Mouse (Mus musculus): ENCODE measurements around the gene Itprid1. TPM values are rescaled to one million over a fixed set of nuclear protein-coding genes. Genes with fewer than 3 reads are reported as not detected.

Itprid1 gene
- polyA plus RNA-seq, 1 experiment from 2014 or later, result 0.07 TPM

DNA sequence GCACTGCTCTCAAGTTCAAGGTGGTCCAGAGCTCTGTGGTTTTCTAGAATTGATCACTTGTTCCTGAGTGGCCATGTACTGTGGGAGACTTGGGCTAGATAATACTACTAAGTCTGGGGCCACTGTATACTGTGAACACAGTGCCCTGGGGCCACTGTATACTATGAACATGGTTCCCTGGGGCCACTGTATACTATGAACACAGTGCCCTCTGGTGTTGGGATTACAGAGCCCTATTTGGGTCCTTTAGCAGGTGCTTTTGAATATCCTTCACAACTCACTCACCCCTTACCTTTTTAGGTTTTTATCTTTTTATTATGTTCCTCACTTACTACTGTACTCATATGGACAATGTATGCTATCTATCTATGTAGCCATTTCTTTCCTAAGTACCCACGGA, 24.3 kb upstream of the Itprid1 start:
- DNase-seq (ENCODE audit: low spot score), result no peak
- H3K27me3 ChIP-seq (ENCODE audit: insufficient read depth, poor library complexity, severe bottlenecking), result peaks cover 10% of the 10 kb centered on the region; the same call in 1 of the 2 replicates
- WGBS, result 65% methylated on average over 1 of the region's 1 CpGs
- no peaks in the 10 kb centered on the region for H3K36me3 ChIP-seq
- H3K4me3 ChIP-seq, result no peak overlapping the region
- no peaks in the 10 kb centered on the region for H3K9me3 ChIP-seq
- no peaks in the 10 kb centered on the region for H3K4me1 ChIP-seq (replicated peaks)
- no peak overlapping the region for H3K27ac ChIP-seq

DNA sequence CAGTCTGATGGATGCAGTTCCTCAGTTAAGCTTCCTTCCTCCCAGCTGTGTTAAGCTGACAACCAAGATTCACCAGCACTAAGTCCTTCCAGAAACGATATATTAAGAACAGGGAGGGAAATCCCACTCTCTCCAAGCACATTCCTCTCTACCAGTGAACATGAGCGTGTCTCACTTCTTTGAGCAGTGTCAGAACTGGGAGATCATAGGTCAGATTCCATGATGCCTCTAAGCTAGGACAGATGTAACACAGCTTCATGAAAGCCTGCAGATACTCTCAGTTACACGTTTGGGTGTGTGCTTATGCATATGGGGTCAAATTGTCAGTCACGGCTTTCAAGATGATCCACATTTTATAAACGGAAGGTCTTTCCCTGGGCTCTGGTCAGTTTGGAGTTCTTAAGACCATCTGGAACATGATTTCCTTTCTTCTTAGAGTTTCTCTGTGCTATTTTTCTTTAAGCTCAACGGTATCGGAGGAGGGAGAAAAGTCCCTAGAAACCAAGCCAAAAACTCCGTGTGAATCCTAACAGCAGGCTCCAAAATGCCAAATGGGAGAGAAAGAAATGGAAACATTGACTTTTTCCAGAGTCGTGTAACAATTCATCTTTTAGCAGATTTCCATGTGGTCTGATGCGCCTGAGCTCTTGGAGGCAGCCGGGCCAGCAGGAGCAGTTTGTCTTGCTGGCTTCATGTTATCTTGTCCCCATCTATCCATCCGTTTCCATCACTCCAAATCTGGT, 22.3 kb upstream of the Itprid1 start:
- H3K36me3 ChIP-seq, result no peaks in the 10 kb centered on the region
- DNase-seq (ENCODE audit: low spot score), result no peak
- no peak overlapping the region for H3K27ac ChIP-seq
- no peak overlapping the region for H3K4me3 ChIP-seq
- H3K27me3 ChIP-seq (ENCODE audit: insufficient read depth, poor library complexity, severe bottlenecking), result peaks cover 6% of the 10 kb centered on the region; the same call in 1 of the 2 replicates
- 73% methylated on average over 12 of the region's 12 CpGs for WGBS
- H3K4me1 ChIP-seq (replicated peaks), result 0 out of 2 replicates have a peak, but pooled peaks cover 5% of the 10 kb centered on the region
- H3K9me3 ChIP-seq, result no peaks in the 10 kb centered on the region

DNA sequence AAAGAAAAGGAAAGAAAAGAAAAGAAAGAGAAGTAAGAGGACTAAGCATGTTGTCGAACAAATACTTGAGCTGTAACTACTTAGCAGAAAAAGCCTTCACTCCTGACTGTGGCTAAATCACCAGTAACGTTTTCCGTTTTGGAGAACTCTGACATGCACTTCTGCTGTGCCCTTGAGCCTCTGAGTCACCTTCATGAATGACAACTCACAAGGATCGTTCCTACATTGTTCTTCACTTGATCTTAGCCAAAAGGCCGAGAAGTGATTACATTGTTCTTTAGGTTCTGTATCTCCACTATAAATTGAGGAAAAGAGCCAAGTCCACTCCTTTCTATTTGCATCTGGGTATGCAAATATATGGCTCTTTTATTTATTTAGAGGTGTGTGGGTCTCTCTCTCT, 19.8 kb upstream of the Itprid1 start:
- Histone ChIP-seq H3K4me1 (replicated peaks) (0 out of 2 replicates have a peak, but pooled peaks cover 10% of the 10 kb centered on the region), H3K36me3 (no peaks in the 10 kb centered on the region), H3K27me3 (ENCODE audit: insufficient read depth, poor library complexity, severe bottlenecking) (no peaks in the 10 kb centered on the region), H3K27ac (no peak overlapping the region), H3K4me3 (no peak overlapping the region), H3K9me3 (no peaks in the 10 kb centered on the region)
- 92% methylated on average over 5 of the region's 5 CpGs for WGBS
- DNase-seq (ENCODE audit: low spot score), result no peak

DNA sequence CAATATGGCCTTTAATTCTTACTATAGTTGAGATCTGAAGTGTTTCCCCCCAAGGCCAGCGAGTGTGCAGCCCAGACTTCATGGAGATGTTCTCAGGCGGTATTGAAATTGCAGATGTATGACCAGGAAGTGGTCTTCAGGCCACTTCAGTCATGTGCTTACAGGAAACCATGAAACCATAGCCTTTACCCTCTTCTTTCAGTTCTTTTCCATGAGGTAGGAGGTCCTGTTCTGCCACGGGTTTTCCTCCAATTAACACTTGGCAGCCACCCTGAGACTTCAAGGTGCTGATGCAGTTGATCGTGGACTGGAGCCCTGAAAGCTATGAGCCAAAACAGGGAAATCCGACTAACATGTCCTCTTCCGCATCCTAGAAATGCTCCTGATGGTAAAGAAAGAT, 7.0 kb upstream of the Itprid1 start:
- no peaks in the 10 kb centered on the region for H3K4me1 ChIP-seq (replicated peaks)
- no peaks in the 10 kb centered on the region for H3K27me3 ChIP-seq (ENCODE audit: insufficient read depth, poor library complexity, severe bottlenecking)
- DNase-seq (ENCODE audit: low spot score), result no peak
- H3K4me3 ChIP-seq, result no peak overlapping the region
- H3K27ac ChIP-seq, result no peak overlapping the region
- H3K9me3 ChIP-seq, result no peaks in the 10 kb centered on the region
- H3K36me3 ChIP-seq, result no peaks in the 10 kb centered on the region
- 93% methylated on average over 6 of the region's 6 CpGs for WGBS

DNA sequence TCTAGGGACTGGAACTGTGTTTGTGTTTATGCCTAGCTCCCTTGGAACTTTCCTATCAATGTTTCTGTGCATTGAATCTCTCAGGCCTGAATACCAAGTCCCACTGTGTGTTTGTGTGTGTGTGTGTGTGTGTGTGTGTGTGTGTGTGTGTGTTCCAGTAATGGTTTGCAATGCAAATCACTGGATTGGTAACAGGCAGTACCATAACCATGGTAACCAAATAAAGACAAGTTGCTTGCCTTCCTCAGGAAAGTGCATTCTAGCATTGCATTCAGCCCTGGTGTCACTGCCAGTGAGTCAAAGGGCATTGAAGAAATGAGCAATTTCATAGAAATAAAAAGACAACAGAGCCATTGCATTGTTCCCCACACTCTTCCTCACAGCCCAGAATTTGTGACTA, 15.9 kb downstream of the Itprid1 start:
- no peak overlapping the region for H3K27ac ChIP-seq
- peaks cover 12% of the 10 kb centered on the region; the same call in 1 of the 2 replicates for H3K4me1 ChIP-seq (replicated peaks)
- H3K9me3 ChIP-seq, result no peaks in the 10 kb centered on the region
- DNase-seq (ENCODE audit: low spot score), result peak; percentile 21
- H3K4me3 ChIP-seq, result no peak overlapping the region
- no peaks in the 10 kb centered on the region for H3K27me3 ChIP-seq (ENCODE audit: insufficient read depth, poor library complexity, severe bottlenecking)
- H3K36me3 ChIP-seq, result no peaks in the 10 kb centered on the region

DNA sequence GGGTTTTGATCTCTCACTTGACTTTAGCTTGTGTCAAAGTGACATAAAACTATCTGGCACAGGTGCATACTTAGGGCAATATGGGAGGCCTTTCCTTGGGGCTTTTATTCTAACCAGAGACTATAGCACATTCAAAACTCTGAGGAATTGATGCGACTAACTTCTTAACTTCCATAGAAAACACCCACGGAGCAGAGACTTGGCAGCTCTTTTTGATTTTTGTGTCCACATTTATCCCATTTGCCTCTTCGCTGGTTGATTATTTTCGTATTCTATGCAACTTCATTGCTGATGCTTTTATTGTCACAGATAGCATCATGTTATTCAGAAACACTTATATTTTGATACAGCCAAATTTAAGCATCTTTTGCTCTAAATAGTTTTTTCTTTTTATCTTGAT, 19.4 kb downstream of the Itprid1 start:
- H3K4me1 ChIP-seq (replicated peaks), result peaks cover 12% of the 10 kb centered on the region; the same call in 1 of the 2 replicates
- no peak overlapping the region for H3K27ac ChIP-seq
- no peak for DNase-seq (ENCODE audit: low spot score)
- 88% methylated on average over 4 of the region's 4 CpGs for WGBS
- no peaks in the 10 kb centered on the region for H3K36me3 ChIP-seq
- H3K27me3 ChIP-seq (ENCODE audit: insufficient read depth, poor library complexity, severe bottlenecking), result no peaks in the 10 kb centered on the region
- no peak overlapping the region for H3K4me3 ChIP-seq
- no peaks in the 10 kb centered on the region for H3K9me3 ChIP-seq

DNA sequence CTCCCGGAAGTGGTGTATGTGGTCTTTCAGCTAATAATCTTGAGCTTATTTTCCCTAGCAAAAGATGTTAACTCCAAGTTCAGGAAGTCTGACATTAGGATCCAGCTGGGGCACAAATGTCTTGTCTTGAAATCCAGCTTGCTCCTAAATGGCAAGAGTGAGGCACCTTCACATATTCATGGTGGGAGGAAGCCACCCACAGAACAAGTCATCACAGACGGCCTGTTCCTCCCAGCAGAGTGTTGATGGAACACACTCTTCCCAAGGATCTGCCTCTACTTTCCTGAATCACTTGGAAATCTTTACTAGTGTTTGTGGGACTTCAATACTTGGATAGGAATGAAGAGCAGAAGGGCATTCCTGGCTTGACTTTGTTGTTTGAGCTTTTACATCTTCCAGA, 28.5 kb downstream of the Itprid1 start:
- no peak for DNase-seq (ENCODE audit: low spot score)
- WGBS, result 89% methylated on average over 2 of the region's 2 CpGs
- Histone ChIP-seq H3K4me1 (replicated peaks) (no peaks in the 10 kb centered on the region), H3K27me3 (ENCODE audit: insufficient read depth, poor library complexity, severe bottlenecking) (no peaks in the 10 kb centered on the region), H3K9me3 (no peaks in the 10 kb centered on the region), H3K4me3 (no peak overlapping the region), H3K36me3 (no peaks in the 10 kb centered on the region), H3K27ac (no peak overlapping the region)

DNA sequence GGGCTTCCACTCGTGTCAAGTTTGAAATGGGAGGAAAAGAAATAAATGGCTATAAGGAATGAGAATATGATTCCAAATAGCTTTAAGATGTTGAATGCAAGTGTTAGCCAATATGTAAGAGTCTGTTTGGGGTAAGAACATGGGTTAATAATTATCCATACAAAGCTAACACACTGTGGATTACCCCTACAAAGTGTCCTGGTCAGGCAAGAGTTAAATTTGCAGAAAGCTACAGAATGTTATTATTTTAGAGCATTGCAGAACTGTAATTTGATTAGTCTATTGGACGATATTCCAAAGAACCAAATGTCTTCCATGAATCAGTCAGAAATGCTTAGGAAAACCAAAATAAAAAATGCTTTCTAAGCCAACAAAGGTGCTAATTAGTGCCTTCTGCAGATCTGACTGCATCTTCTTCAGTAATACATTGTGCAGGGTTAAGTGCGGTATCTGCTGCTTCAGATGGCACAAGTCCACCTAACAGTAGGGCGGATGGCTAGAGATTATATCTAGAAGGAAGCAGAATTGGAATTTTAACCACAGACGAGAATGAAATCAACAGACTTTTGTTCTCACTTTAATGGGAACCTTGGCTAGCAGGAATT, 42.8 kb downstream of the Itprid1 start:
- Histone ChIP-seq H3K27me3 (ENCODE audit: insufficient read depth, poor library complexity, severe bottlenecking) (no peaks in the 10 kb centered on the region), H3K4me3 (no peak overlapping the region), H3K36me3 (no peaks in the 10 kb centered on the region), H3K4me1 (replicated peaks) (peaks cover 20% of the 10 kb centered on the region), H3K9me3 (no peaks in the 10 kb centered on the region), H3K27ac (no peak overlapping the region)
- 69% methylated on average over 5 of the region's 5 CpGs for WGBS
- DNase-seq (ENCODE audit: low spot score), result no peak

DNA sequence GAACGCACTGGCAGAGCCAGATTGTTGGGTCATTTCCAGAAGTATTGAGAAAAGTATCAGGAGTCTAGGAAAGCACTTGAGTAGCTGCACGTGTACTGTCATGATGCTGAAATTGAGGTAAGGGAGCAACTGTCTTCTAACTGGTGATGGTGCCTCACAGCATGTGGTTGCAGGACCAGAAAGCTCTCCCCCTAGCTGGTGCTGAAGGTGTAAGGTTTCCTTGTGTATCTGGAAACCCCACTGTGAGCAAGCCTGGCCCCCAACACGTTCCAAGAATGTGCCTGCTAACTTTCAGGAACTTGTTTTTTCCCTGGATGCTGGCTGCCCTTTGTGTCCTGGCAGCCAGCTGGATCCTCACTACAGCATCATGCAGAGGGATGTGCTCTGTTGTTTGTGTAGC, 44.2 kb downstream of the Itprid1 start:
- 20% methylated on average over 3 of the region's 3 CpGs for whole genome bisulfite sequencing
- peak; percentile 16 for DNase-seq (ENCODE audit: low spot score)
- Histone ChIP-seq H3K4me1 (replicated peaks) (peaks cover 20% of the 10 kb centered on the region), H3K9me3 (no peaks in the 10 kb centered on the region), H3K36me3 (no peaks in the 10 kb centered on the region), H3K27me3 (ENCODE audit: insufficient read depth, poor library complexity, severe bottlenecking) (no peaks in the 10 kb centered on the region), H3K4me3 (no peak overlapping the region), H3K27ac (no peak overlapping the region)

DNA sequence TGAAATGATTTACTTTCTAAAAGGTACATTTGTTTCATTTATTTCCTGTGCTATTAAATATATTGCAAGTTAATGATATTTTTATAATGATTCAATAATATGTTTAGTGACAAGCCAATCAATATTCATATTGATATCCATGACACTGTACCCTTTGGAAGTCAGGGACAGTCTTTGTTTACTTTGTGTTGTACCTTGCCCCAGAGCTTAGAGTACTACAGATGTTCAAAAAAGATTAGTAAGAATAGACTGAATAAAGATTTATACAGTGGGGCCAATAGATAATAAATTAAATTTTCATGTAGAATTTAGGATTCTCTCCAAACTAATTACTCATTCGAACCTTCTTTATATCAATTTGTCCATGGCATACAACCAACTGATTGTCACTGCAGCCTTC, 50.9 kb downstream of the Itprid1 start:
- no peaks in the 10 kb centered on the region for H3K9me3 ChIP-seq

DNA sequence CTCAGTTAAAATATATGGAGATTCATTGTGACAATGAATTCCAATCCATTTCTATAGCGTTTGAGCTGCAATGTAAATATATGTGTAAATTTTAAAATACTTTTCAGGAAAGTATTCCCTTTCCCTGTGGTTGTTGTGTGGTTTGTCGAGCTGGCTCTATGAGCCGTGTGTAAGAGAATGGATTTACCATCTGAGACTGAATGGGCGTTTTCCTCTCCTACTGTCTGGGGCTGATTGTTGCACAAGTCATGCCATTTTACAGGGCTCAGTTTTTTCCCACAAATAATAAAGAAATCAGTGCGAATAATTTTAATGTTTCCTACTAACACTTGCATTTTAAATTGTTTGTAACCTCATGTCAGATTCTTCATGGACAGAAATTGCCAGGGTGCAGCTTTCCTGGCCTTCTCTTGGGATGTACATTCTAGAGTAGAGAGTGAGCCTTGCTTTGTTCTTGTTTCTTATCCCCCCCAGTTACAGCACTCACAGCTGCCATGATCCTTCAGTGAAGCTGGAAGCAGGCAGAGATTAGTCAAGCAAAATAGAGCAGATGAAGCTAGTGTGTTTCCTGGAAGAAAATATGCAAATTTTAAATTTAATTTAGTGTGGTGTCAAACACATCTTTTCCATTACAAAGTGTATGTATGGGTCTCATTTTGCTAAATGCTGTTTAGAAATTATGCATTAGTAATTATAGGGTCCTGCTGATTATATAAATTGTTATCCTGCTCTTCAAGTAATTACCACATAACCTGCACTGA, 65.1 kb downstream of the Itprid1 start:
- H3K27ac ChIP-seq, result no peak overlapping the region
- no peaks in the 10 kb centered on the region for H3K36me3 ChIP-seq
- H3K9me3 ChIP-seq, result no peaks in the 10 kb centered on the region
- H3K27me3 ChIP-seq (ENCODE audit: insufficient read depth, poor library complexity, severe bottlenecking), result no peaks in the 10 kb centered on the region
- no peak for DNase-seq (ENCODE audit: low spot score)
- no peaks in the 10 kb centered on the region for H3K4me1 ChIP-seq (replicated peaks)
- no peak overlapping the region for H3K4me3 ChIP-seq
- 79% methylated on average over 5 of the region's 5 CpGs for WGBS

More for the DNA sequence above, 50.9 kb downstream of the Itprid1 start:
- Histone ChIP-seq H3K27ac (no peak overlapping the region), H3K27me3 (ENCODE audit: insufficient read depth, poor library complexity, severe bottlenecking) (no peaks in the 10 kb centered on the region), H3K36me3 (no peaks in the 10 kb centered on the region), H3K4me1 (replicated peaks) (no peaks in the 10 kb centered on the region), H3K4me3 (no peak overlapping the region)
- DNase-seq (ENCODE audit: low spot score), result no peak
- WGBS, result 82% methylated on average over 1 of the region's 1 CpGs

DNA sequence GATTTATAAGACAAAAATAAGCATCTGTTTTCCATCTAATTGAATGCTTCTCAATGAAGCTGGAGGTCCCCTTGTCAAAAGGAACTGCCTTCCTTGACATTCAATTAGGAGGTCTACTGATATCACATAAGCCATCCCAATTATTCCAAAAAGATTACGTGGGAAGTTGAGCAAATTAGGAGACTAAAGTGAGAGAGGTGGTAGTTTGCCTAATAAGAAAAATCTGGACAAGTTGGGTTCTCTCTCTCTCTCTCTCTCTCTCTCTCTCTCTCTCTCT, 65.6 kb downstream of the Itprid1 start:
- no peaks in the 10 kb centered on the region for H3K4me1 ChIP-seq (replicated peaks)
- no peak for DNase-seq (ENCODE audit: low spot score)
- H3K36me3 ChIP-seq, result no peaks in the 10 kb centered on the region
- H3K27ac ChIP-seq, result no peak overlapping the region
- no peaks in the 10 kb centered on the region for H3K27me3 ChIP-seq (ENCODE audit: insufficient read depth, poor library complexity, severe bottlenecking)
- H3K4me3 ChIP-seq, result no peak overlapping the region
- 76% methylated on average over 1 of the region's 1 CpGs for WGBS
- no peaks in the 10 kb centered on the region for H3K9me3 ChIP-seq

DNA sequence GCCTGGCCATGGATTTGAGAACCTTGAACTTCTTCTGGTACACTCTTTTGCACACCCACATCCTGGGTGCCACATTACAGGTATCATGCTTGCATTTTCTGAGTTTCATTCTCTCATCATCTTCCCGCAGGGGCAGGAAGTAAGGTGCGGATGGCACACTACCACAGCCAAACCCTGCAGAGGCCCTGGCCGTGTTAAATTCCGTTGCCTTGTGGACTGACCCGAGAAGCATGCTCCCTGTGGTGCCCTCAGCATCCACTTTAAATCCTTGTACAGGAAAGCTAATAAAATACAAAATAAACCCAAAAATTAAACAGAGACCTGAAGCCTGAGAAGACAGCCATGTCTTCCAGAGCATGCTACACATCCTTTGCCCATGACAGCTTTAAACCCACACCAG, 82.5 kb downstream of the Itprid1 start:
- Histone ChIP-seq H3K27me3 (ENCODE audit: insufficient read depth, poor library complexity, severe bottlenecking) (no peaks in the 10 kb centered on the region), H3K4me1 (replicated peaks) (peaks cover 12% of the 10 kb centered on the region), H3K4me3 (no peak overlapping the region), H3K36me3 (no peaks in the 10 kb centered on the region), H3K9me3 (no peaks in the 10 kb centered on the region), H3K27ac (no peak overlapping the region)
- no peak for DNase-seq (ENCODE audit: low spot score)
- WGBS, result 80% methylated on average over 5 of the region's 5 CpGs
